Mouse (Mus musculus) heart, embryonic 10.5 days (tissue): Measurements from ENCODE around the gene Snw1. TPM values are rescaled to one million over a fixed set of nuclear protein-coding genes. Genes with fewer than 3 reads are reported as not detected.

Experiments used
- DNase-seq: peaks from one replicate; pipeline ENCODE4 v3.0.0-alpha.2; 2017; ENCODE audit warnings: low spot score
- H3K27ac ChIP-seq: fragments of 300-500 bp; sonication (generic); 2 replicates; pipeline ENCODE4 v1.5.1; 2016; ENCODE audit warnings: mild to moderate bottlenecking
- H3K27me3 ChIP-seq: fragments of 300-500 bp; sonication (generic); 2 replicates; pipeline ENCODE4 v1.6.1; 2016; ENCODE audit warnings: mild to moderate bottlenecking; ENCODE audit not compliant: poor library complexity, insufficient read depth, severe bottlenecking
- H3K36me3 ChIP-seq: fragments of 300-500 bp; sonication (generic); 2 replicates; pipeline ENCODE4 v1.6.1; 2016; ENCODE audit warnings: mild to moderate bottlenecking, moderate library complexity
- H3K4me1 ChIP-seq: fragments of 300-500 bp; sonication (generic); 2 replicates; pipeline ENCODE4 v1.6.1; 2016; ENCODE audit warnings: mild to moderate bottlenecking
- H3K4me3 ChIP-seq: fragments of 300-500 bp; sonication (generic); 2 replicates; pipeline ENCODE4 v1.5.1; 2016; ENCODE audit warnings: mild to moderate bottlenecking, moderate library complexity
- H3K9me3 ChIP-seq: fragments of 300-500 bp; sonication (generic); 2 replicates; pipeline ENCODE4 v1.6.1; 2016; ENCODE audit warnings: mild to moderate bottlenecking, moderate library complexity
- WGBS: fragments of 180-500 bp; shearing (Covaris S2); methylation state at CpG from one replicate; pipeline ENCODE4 v1.1.7; 2016; 5-methylcytosine and 5-hydroxymethylcytosine counted together
- microRNA-seq: library from miRNA; unstranded; fragments of <30 nt; microRNA quantifications from one replicate; pipeline ENCODE4, GENCODE M21; 2017
- polyA plus RNA-seq: library from polyadenylated mRNA; unstranded; fragments of >200 nt; fragmentation: Nextera tagmentation; extraction: Ambion mirVana; gene quantifications from 2 replicates; pipeline ENCODE4 v1.2.1, GENCODE M21; 2016

The Snw1 gene
- polyA plus RNA-seq, 1 experiment from 2014 or later, result 116 TPM

DNA sequence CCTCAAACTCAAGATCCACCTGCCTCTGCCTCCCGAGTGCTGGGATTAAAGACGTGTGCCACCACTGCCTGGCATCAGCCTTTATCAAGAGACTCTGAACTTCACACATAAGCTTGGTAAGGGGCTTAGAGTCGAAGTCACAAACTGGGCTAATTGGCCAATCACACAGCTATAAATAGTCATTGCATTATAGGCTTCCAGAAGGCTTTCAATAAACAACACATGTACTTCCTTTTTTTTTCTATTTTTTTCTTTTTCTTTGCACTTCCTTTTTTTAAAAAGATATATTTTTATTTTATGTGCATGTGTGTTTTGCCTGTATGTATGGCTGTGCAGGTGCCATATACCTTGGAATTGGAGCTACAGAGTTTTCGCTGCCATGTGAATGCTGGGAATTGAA, 56.7 kb downstream of the Snw1 start:
- H3K4me3 ChIP-seq, result no peak overlapping the region
- peaks cover 21% of the 10 kb centered on the region for H3K4me1 ChIP-seq
- no peak overlapping the region for H3K27ac ChIP-seq
- H3K27me3 ChIP-seq, result no peaks in the 10 kb centered on the region
- WGBS, result 76% methylated on average over 4 of the region's 4 CpGs
- no peaks in the 10 kb centered on the region for H3K36me3 ChIP-seq
- no peak for DNase-seq
- H3K9me3 ChIP-seq, result no peaks in the 10 kb centered on the region

DNA sequence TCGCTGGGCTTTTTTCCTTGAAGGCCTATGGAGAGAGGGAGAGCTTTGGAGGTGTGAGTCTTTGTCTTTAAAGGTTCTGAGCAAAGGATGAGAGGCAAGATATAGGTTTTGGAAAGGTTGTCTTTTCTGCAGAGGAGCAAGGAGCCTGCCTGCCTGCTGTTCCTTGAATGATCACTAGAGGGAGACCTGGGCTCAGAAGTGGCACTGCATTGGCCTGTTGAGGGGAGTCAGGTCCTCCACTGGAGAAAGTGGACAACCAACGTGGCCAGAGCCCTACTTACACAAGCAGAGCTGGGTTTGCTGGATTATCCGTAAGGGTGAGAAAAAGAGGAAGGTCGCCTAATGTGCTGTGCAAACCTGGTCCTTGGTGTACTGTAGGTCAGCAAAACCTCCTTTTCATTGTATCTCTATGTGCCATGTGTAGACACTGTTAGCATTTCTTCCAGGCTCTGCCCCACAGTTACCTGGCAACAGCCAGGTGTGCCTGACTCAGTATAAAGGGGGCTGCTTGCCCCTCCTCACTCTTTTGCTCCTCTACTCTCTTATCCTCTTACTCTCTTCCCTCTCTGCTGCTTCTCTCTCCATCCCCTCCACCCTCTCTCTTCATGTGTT, 58.8 kb downstream of the Snw1 start:
- no peaks in the 10 kb centered on the region for H3K9me3 ChIP-seq
- WGBS, result 18% methylated on average over 4 of the region's 4 CpGs
- H3K4me3 ChIP-seq, result no peak overlapping the region
- H3K27me3 ChIP-seq, result no peaks in the 10 kb centered on the region
- no peak for DNase-seq
- no peak overlapping the region for H3K27ac ChIP-seq
- H3K36me3 ChIP-seq, result no peaks in the 10 kb centered on the region
- H3K4me1 ChIP-seq, result peaks cover 14% of the 10 kb centered on the region

DNA sequence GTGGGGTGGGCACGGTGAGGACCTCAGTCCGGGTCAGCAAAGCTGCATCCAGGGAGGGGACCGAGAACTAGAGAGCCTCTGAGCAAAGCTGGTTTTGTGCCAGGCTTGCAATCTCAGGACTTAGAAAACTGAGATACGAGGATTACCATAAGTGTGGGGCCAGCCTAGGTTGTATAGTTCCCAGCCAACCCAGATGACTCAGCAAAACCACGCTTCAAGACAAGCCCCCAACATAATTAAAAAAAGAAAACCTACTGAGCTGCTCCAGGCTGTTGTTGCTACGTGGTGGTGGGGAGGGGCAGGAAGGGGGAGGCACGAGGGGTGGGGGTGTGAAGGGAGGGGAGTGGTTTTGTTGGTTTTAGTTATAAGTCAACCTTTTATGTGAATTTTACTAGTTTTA, 61.1 kb downstream of the Snw1 start:
- H3K36me3 ChIP-seq, result no peaks in the 10 kb centered on the region
- no peaks in the 10 kb centered on the region for H3K27me3 ChIP-seq
- H3K27ac ChIP-seq, result no peak overlapping the region
- H3K9me3 ChIP-seq, result no peaks in the 10 kb centered on the region
- WGBS, result 39% methylated on average over 7 of the region's 7 CpGs
- no peak overlapping the region for H3K4me3 ChIP-seq
- peaks cover 23% of the 10 kb centered on the region for H3K4me1 ChIP-seq
- DNase-seq, result no peak

DNA sequence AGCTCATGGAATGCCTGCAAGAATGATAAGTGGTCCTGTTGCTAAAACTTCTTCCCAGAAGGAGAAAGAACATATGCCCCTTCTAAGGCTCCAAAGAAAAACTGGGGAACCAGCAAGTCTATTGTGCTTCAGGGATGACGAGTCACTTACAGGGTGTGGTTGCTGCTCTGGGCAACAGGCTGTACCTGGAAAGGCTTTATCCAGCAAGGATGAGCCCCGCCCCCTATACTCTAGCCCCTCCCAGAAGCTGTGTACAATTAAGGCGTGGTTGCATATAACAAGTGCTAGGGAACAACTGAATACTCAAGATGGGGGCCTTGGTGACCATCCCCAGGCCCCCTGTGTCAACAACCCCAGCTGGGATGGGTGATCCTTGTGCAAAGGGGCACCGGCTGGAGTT, 63.0 kb downstream of the Snw1 start:
- no peaks in the 10 kb centered on the region for H3K36me3 ChIP-seq
- H3K4me3 ChIP-seq, result no peak overlapping the region
- peaks cover 23% of the 10 kb centered on the region for H3K4me1 ChIP-seq
- DNase-seq, result no peak
- H3K27me3 ChIP-seq, result no peaks in the 10 kb centered on the region
- no peaks in the 10 kb centered on the region for H3K9me3 ChIP-seq
- WGBS, result 75% methylated on average over 4 of the region's 4 CpGs
- H3K27ac ChIP-seq, result no peak overlapping the region

DNA sequence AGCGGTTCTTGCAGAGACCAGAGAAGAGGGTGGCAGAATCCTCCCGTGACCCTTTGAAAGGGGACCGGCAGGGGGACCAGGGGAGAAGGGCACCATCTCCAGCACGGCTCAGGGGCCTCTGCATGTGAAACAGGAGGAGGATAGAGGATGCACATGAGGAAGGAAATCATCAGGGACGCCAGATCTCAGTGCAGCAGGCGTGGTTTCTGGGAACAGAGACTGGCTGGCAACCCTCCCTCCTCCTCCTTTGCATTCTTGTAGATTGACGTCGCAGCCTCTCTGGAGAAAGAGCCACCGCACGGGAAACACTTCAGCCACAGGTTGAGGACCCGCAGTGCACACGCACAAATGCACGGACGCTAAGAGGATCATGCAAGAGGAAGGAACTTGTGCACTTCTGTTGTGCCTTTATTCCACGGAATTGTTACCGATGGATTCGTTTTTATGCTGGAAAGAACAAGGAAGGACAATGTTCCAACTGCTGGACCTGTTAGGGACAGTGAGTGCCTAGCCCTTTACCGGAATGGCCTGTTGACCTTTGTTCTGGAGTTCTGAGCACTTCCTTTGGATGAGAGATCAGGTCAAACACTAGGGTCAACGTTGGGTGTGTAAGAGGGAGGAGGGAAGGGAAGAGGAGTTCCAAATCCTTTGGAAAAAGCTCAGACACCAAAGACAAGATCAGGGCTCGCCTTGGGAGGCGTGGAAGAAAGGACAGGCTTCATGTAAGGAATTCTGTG, 64.0 kb downstream of the Snw1 start:
- peaks cover 23% of the 10 kb centered on the region for H3K4me1 ChIP-seq
- peak overlapping the region; percentile 79 for H3K27ac ChIP-seq
- peak; percentile 84 for DNase-seq
- peak overlapping the region; percentile 31 for H3K4me3 ChIP-seq
- H3K27me3 ChIP-seq, result no peaks in the 10 kb centered on the region
- H3K36me3 ChIP-seq, result no peaks in the 10 kb centered on the region
- no peaks in the 10 kb centered on the region for H3K9me3 ChIP-seq
- 26% methylated on average over 21 of the region's 21 CpGs for WGBS

DNA sequence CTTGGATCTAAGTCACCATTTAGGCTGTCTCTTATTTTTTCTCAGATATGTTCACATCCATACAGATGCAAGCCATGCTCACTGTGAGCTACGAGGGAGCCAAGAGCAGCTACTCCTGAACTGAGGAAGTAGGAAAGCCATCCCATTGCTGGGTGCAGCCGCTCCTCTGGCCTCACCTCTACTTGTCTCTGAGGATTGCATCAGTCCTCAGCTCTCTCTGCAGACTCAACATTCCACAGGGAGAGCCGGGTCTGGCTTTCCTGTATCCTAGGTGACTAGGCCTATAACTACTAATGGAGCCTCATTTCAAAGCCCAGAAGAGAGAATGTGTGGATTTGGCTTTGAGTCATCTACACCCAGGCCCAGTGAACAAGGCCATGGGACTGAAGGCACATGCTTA, 66.4 kb downstream of the Snw1 start:
- peaks cover 11% of the 10 kb centered on the region for H3K4me1 ChIP-seq
- no peak for DNase-seq
- H3K27me3 ChIP-seq, result no peaks in the 10 kb centered on the region
- H3K36me3 ChIP-seq, result no peaks in the 10 kb centered on the region
- H3K27ac ChIP-seq, result no peak overlapping the region
- no peak overlapping the region for H3K4me3 ChIP-seq
- H3K9me3 ChIP-seq, result no peaks in the 10 kb centered on the region
- WGBS, result 69% methylated on average over 3 of the region's 3 CpGs

DNA sequence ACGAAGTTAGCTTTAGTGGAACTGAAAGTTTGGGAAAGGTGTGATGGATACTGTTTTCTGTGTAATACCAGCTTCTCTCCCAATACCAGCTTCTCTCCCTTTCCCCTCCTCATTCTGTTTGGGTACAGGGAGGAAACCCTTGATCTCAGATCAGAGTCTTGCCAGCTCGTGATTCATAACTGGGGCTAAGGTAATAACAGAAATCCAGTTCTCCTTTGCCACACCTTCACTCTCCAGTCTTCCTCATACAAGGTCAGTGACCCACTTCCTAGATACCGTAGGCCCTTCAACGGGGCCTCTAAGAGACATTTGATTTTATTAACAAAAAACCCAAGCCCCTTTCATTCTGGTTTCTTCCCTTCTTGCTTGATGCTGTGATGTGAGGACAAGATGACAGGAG, 66.9 kb downstream of the Snw1 start:
- no peaks in the 10 kb centered on the region for H3K9me3 ChIP-seq
- peaks cover 10% of the 10 kb centered on the region for H3K4me1 ChIP-seq
- no peak overlapping the region for H3K27ac ChIP-seq
- H3K4me3 ChIP-seq, result no peak overlapping the region
- H3K36me3 ChIP-seq, result no peaks in the 10 kb centered on the region
- WGBS, result 83% methylated on average over 4 of the region's 4 CpGs
- no peak for DNase-seq
- no peaks in the 10 kb centered on the region for H3K27me3 ChIP-seq

DNA sequence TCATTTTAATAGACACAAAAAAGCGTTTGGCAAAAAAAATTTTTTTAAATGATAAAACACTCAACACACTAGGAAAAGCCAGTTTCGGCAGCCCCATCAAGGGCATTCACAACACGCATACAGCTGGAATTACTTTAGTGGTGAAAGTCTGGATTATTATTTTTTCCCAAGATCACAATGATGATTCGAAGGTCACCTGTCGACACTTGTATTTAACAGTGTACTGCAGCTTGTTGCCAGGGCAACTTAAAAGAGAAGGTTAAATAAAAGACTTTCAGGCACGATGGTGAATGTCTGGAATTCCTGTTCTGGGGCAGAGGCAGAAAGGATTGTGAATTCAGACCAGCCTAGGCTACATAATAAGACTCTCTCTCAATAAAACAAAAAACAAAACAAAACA, 70.2 kb downstream of the Snw1 start:
- H3K9me3 ChIP-seq, result no peaks in the 10 kb centered on the region
- H3K4me3 ChIP-seq, result no peak overlapping the region
- H3K4me1 ChIP-seq, result 0 out of 2 replicates have a peak, but pooled peaks cover 3% of the 10 kb centered on the region
- no peak for DNase-seq
- WGBS, result 58% methylated on average over 6 of the region's 6 CpGs
- no peaks in the 10 kb centered on the region for H3K27me3 ChIP-seq
- no peak overlapping the region for H3K27ac ChIP-seq
- no peaks in the 10 kb centered on the region for H3K36me3 ChIP-seq

DNA sequence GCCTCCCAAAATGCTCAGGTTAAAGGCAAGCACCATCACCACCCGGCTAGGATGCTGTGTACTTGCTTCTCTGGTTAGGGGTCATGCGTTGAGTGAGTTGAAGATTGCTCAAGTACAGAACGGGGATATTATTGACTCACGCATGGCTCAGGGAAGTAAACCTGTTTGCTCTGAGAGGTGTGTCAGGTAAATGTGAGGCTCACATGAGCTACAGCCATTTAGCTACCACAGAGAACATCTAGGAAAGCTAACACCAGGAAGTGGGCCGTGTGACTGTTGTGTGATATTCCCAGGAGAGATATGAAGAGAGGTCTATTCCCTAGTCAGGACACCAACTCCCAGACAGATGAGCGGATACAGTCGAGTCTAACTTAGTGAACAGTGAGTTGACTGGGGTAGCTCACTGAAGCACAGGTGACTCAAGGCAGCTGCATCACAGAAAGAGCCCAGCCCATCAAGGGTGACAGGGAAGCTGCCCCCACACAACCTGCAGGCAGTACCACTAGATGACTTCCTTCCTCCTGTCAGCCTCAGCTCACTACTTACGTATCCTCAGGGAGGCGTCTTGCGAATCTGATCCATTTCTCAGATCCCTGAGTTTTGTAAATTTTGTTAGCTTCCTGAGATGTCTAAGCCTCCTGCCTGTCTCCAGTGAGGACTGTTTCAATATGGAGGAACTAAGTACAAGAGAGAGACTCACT, 72.8 kb downstream of the Snw1 start:
- H3K36me3 ChIP-seq, result no peaks in the 10 kb centered on the region
- H3K4me1 ChIP-seq, result 0 out of 2 replicates have a peak, but pooled peaks cover 3% of the 10 kb centered on the region
- WGBS, result 78% methylated on average over 10 of the region's 10 CpGs
- DNase-seq, result no peak
- no peaks in the 10 kb centered on the region for H3K27me3 ChIP-seq
- no peak overlapping the region for H3K4me3 ChIP-seq
- H3K9me3 ChIP-seq, result no peaks in the 10 kb centered on the region
- H3K27ac ChIP-seq, result no peak overlapping the region

Small RNA genes lying within 50 kb of the gene (microRNA-seq; reads per million reads assigned to microRNA genes)
- 37.4 reads per million, percentile 41 among the genes with 10 or more reads in this experiment for gene Mir3068

Other genes with a start within 250 kb of the Snw1 start
- gene Noxred1, start 233.5 kb downstream of the Snw1 start, polyA plus RNA-seq, result 0.80 and 0.90 TPM in 2 replicates
- gene Vipas39, start 206.0 kb downstream of the Snw1 start, polyA plus RNA-seq, result 37.4 and 39.7 TPM in 2 replicates
- gene Ahsa1, start 205.8 kb downstream of the Snw1 start, polyA plus RNA-seq, result 237 and 277 TPM in 2 replicates
- 0.71 and 0.84 TPM in 2 replicates for gene Ism2, start 172.6 kb downstream of the Snw1 start, polyA plus RNA-seq
- 76.7 and 76.9 TPM in 2 replicates for gene Sptlc2, start 83.9 kb downstream of the Snw1 start, polyA plus RNA-seq
- gene Slirp, start 28.4 kb downstream of the Snw1 start, polyA plus RNA-seq, result 265 and 273 TPM in 2 replicates
- 49.2 and 61.9 TPM in 2 replicates for gene Alkbh1, start 28.3 kb downstream of the Snw1 start, polyA plus RNA-seq
- not detected in 2 replicates for gene Gm5788, start 22.4 kb upstream of the Snw1 start, polyA plus RNA-seq
- gene Gm8300, start 42.0 kb upstream of the Snw1 start, polyA plus RNA-seq, result not detected in 2 replicates
- gene Oog1, start 130.4 kb upstream of the Snw1 start, polyA plus RNA-seq, result not detected in 2 replicates
- not detected in 2 replicates for gene Gm4027, start 146.6 kb upstream of the Snw1 start, polyA plus RNA-seq
- gene Gm16381, start 172.3 kb upstream of the Snw1 start, polyA plus RNA-seq, result not detected in 2 replicates